Mouse (Mus musculus) CH12.LX (cell line): ENCODE data around the gene Mpl.

Source experiments
- CHD1 ChIP-seq: IDR thresholded peaks from 2 replicates; pipeline ENCODE4 v1.6.1; 2012; ENCODE audit warnings: low read depth, low read length, improper control_type of control experiment, inconsistent platforms
- CTCF ChIP-seq, 2 experiments: IDR thresholded peaks in 1 of 2; conservative IDR thresholded peaks in 1 of 2; 2 replicates each; pipeline ENCODE4 v1.5.1; 2011 to 2012; ENCODE audit warnings: low read depth in 2 of 2, low read length in 2 of 2, improper control_type of control experiment in 1 of 2, inconsistent platforms in 1 of 2, mild to moderate bottlenecking in 1 of 2, moderate library complexity in 1 of 2
- E2F4 ChIP-seq: IDR thresholded peaks from 2 replicates; pipeline ENCODE4 v1.6.1; 2011; ENCODE audit warnings: low read depth, low read length, improper control_type of control experiment; ENCODE audit not compliant: insufficient replicate concordance
- ELF1 ChIP-seq: IDR thresholded peaks from 2 replicates; pipeline ENCODE4 v1.6.1; 2014; ENCODE audit warnings: low read depth, mild to moderate bottlenecking, inconsistent platforms, low read length, improper control_type of control experiment
- ETS1 ChIP-seq: conservative IDR thresholded peaks from 2 replicates; pipeline ENCODE4 v1.6.1; 2012; ENCODE audit warnings: low read depth, mild to moderate bottlenecking, inconsistent platforms, low read length, improper control_type of control experiment, moderate library complexity
- HCFC1 ChIP-seq: IDR thresholded peaks from 2 replicates; pipeline ENCODE4 v1.6.1; 2012; ENCODE audit warnings: low read depth, mild to moderate bottlenecking, inconsistent platforms, low read length, improper control_type of control experiment
- MEF2A ChIP-seq: IDR thresholded peaks from 2 replicates; pipeline ENCODE4 v1.6.1; 2014; ENCODE audit warnings: low read depth, mild to moderate bottlenecking, inconsistent platforms, low read length, improper control_type of control experiment, borderline replicate concordance
- NRF1 ChIP-seq: IDR thresholded peaks from 2 replicates; pipeline ENCODE4 v1.6.1; 2014; ENCODE audit warnings: low read depth, mild to moderate bottlenecking, inconsistent platforms, low read length, improper control_type of control experiment, moderate library complexity
- POLR2A ChIP-seq: IDR thresholded peaks from 2 replicates; pipeline ENCODE4 v1.6.1; 2011; ENCODE audit warnings: low read depth, mild to moderate bottlenecking, improper control_type of control experiment, low read length
- ZC3H11A ChIP-seq: IDR thresholded peaks from 2 replicates; pipeline ENCODE4 v1.6.1; 2012; ENCODE audit warnings: low read depth, mild to moderate bottlenecking, inconsistent platforms, low read length, improper control_type of control experiment

- TF ChIP-seq CHD1 (no peak), POLR2A (no peak), HCFC1 (no peak), CTCF (conservative IDR thresholded peaks at IDR 0.05 in 1 of 2, IDR thresholded peaks at IDR 0.05 in 1 of 2; ENCODE audit: low read depth in 2 of 2, low read length in 2 of 2) (no peak), ETS1 (no peak), ZC3H11A (no peak), MEF2A (no peak), E2F4 (no peak), ELF1 (no peak), NRF1 (no peak)
Measured at GRCm38 (mm10) chr4:118410871-118411270, 46.4 kb downstream of the Mpl start.
